Mouse (Mus musculus): ENCODE data around the gene Herc3.
"Not testable (repeated sequence)": the region's sequence is repeated elsewhere in the genome, so short reads cannot be mapped to it uniquely, and the experiment has no call there.

Gene Herc3

GRCm38 (mm10) chr6:58831232-58832009, at the start of gene Herc3:
Herc3 (plus strand) TSS chr6:58831465.
- peak; percentile 13 for DNase-seq (ENCODE audit: extremely low read depth, low read depth)

- no peak for DNase-seq (ENCODE audit: extremely low read depth, low read depth)
Measured at GRCm38 (mm10) chr6:58801394-58801793, 29.9 kb upstream of the Herc3 start.

- no peak for DNase-seq (ENCODE audit: extremely low read depth, low read depth)
Measured at GRCm38 (mm10) chr6:58814381-58814780, 16.9 kb upstream of the Herc3 start.

GRCm38 (mm10) chr6:58817037-58817436, 14.2 kb upstream of the Herc3 start:
- DNase-seq (ENCODE audit: extremely low read depth, low read depth): not testable (repeated sequence)

GRCm38 (mm10) chr6:58825619-58826018, 5.6 kb upstream of the Herc3 start:
- no peak for DNase-seq (ENCODE audit: extremely low read depth, low read depth)

GRCm38 (mm10) chr6:58826089-58826488, 5.2 kb upstream of the Herc3 start:
- no peak for DNase-seq (ENCODE audit: extremely low read depth, low read depth)

- no peak for DNase-seq (ENCODE audit: extremely low read depth, low read depth)
Measured at GRCm38 (mm10) chr6:58828582-58828981, 2.7 kb upstream of the Herc3 start.

GRCm38 (mm10) chr6:58830840-58831231, 429 bp upstream of the Herc3 start:
- DNase-seq (ENCODE audit: extremely low read depth, low read depth): no peak

- peak; percentile 25 for DNase-seq (ENCODE audit: extremely low read depth, low read depth)
Measured at GRCm38 (mm10) chr6:58832591-58833018, 1.3 kb downstream of the Herc3 start.

GRCm38 (mm10) chr6:58834470-58834869, 3.2 kb downstream of the Herc3 start:
- DNase-seq (ENCODE audit: extremely low read depth, low read depth): no peak

GRCm38 (mm10) chr6:58835591-58835990, 4.3 kb downstream of the Herc3 start:
- no peak for DNase-seq (ENCODE audit: extremely low read depth, low read depth)

- DNase-seq (ENCODE audit: extremely low read depth, low read depth): no peak
Measured at GRCm38 (mm10) chr6:58836476-58836875, 5.2 kb downstream of the Herc3 start.

- DNase-seq (ENCODE audit: extremely low read depth, low read depth): no peak
Measured at GRCm38 (mm10) chr6:58837917-58838316, 6.7 kb downstream of the Herc3 start.

- peak; percentile 13 for DNase-seq (ENCODE audit: extremely low read depth, low read depth)
Measured at GRCm38 (mm10) chr6:58841208-58841607, 9.9 kb downstream of the Herc3 start.

GRCm38 (mm10) chr6:58842186-58842585, 10.9 kb downstream of the Herc3 start:
- DNase-seq (ENCODE audit: extremely low read depth, low read depth): no peak

- no peak for DNase-seq (ENCODE audit: extremely low read depth, low read depth)
Measured at GRCm38 (mm10) chr6:58843580-58843979, 12.3 kb downstream of the Herc3 start.

GRCm38 (mm10) chr6:58844188-58844822, 13.0 kb downstream of the Herc3 start:
- no peak for DNase-seq (ENCODE audit: extremely low read depth, low read depth)

- no peak for DNase-seq (ENCODE audit: extremely low read depth, low read depth)
Measured at GRCm38 (mm10) chr6:58846850-58847692, 15.8 kb downstream of the Herc3 start.

- no peak for DNase-seq (ENCODE audit: extremely low read depth, low read depth)
Measured at GRCm38 (mm10) chr6:58847836-58848235, 16.6 kb downstream of the Herc3 start.

- DNase-seq (ENCODE audit: extremely low read depth, low read depth): no peak
Measured at GRCm38 (mm10) chr6:58849356-58849755, 18.1 kb downstream of the Herc3 start.

- DNase-seq (ENCODE audit: extremely low read depth, low read depth): no peak
Measured at GRCm38 (mm10) chr6:58855676-58856367, 24.6 kb downstream of the Herc3 start.

Measured in MEL-GATA-1-ER (cell line).